Mouse (Mus musculus): ENCODE measurements around the gene Tmem269. TPM values are rescaled to one million over a fixed set of nuclear protein-coding genes. Genes with fewer than 3 reads are reported as not detected.

Gene Tmem269
- total RNA-seq, 1 experiment, result not detected

DNA sequence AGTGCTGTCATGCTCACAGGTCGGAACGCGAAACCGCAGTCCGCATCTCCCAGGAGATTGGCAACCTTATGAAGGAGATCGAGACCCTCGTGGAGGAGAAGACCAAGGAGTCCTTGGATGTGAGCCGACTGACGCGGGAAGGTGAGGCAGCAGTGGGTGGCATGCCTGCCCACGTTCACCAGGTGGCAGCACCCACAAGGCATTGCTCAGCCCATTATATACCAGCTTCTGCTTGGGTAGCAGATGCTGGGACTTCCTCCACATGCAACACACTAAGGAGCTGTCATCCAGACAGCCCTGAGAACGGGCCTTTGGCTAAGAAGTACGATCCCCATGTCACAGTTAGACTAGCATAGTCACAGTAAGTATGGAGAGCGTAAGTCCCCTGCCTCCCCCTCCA lies 23.6 kb upstream of the Tmem269 start:
- Histone ChIP-seq H3K9me3 (ENCODE audit: control insufficient read depth, insufficient read depth, low read depth, low read length) (no peaks in the 10 kb centered on the region), H3K4me3 (ENCODE audit: insufficient read depth in 1 of 2, low read depth in 1 of 2, low read length in 2 of 2, poor library complexity in 1 of 2, severe bottlenecking in 1 of 2) (no peak overlapping the region), H3K27ac (ENCODE audit: insufficient read depth, low read depth, low read length, poor library complexity, severe bottlenecking) (no peak overlapping the region), H3K4me1 (ENCODE audit: control insufficient read depth in 2 of 2, insufficient read depth in 2 of 2, low read length in 2 of 2, poor library complexity in 1 of 2) (peaks cover 8 to 26% of the 10 kb centered on the region in 2 experiments; a peak in 3 of 4 replicates), H3K9ac (ENCODE audit: insufficient read depth, low read depth, low read length, poor library complexity, severe bottlenecking) (no peak overlapping the region), H3K36me3 (ENCODE audit: control insufficient read depth, insufficient read depth, low read length, poor library complexity, severe bottlenecking) (peaks cover 7% of the 10 kb centered on the region; the same call in 1 of the 2 replicates)
- TF ChIP-seq MAFK (IDR thresholded peaks at IDR 0.05; ENCODE audit: insufficient read depth, low read depth, low read length), result no peak
- no peak for TF ChIP-seq HCFC1 (IDR thresholded peaks at IDR 0.05; ENCODE audit: borderline replicate concordance, insufficient read depth, low read length)
- no peak for TF ChIP-seq CHD2 (IDR thresholded peaks at IDR 0.05; ENCODE audit: low read depth, low read length)
- no peak for TF ChIP-seq ZC3H11A (IDR thresholded peaks at IDR 0.05; ENCODE audit: borderline replicate concordance, low read depth, low read length)
- no peak for TF ChIP-seq ZNF384 (IDR thresholded peaks at IDR 0.05; ENCODE audit: low read depth, low read length)
- in situ Hi-C loops (cut with MboI; ENCODE audit: low sequenced_read_pairs in 2 of 2, unreplicated experiment in 2 of 2), result no loop called here
- no peak for DNase-seq (ENCODE audit: low read depth, low spot score)

DNA sequence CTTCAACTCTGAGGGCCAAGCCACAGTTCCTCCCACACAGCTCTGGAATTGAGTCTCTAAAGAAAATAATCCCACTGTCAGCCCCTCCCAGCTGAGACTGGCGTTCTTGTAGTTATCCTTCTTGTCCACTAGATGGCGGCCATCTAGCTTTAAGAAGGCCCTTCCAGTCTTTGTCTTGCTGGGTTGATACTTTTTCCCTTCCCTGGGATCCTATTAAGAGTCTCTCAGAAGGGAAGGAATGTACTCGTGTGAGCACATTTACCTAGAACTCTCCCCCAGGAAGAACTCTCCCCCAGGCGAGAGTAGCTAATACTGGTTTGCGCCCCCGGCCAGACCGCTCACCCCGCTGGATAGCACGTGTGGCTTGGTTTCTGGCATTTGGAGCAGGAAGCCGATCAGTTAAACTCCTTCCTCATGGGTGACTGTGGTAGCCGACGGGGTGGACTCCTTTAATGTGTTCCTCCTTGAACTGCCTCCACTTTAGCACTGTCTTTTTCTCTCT lies 21.2 kb upstream of the Tmem269 start:
- H3K4me3 ChIP-seq (ENCODE audit: insufficient read depth in 1 of 2, low read depth in 1 of 2, low read length in 2 of 2, poor library complexity in 1 of 2, severe bottlenecking in 1 of 2), result peak overlapping the region in 1 of 2 experiments; percentile 58; a peak in 2 of 4 replicates

DNA sequence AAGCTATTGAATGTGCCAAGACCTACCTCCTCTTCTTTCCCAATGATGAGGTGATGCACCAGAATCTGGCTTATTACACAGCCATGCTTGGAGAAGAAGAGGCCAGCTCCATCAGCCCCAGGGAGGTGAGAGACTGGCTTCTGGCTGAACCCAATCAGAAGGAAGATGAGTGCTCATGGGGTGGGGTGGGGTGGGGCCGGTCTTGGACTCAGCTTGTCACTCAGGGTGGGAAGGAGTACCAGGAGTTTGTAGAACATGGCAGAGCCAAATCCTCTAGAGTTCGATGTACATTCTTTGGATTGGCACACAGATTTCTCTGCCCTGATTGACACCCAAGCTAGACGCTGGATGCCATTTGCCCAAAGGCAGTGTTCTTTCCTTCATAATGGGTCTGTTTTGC lies 20.6 kb upstream of the Tmem269 start:
- H3K9ac ChIP-seq (ENCODE audit: insufficient read depth, low read depth, low read length, poor library complexity, severe bottlenecking), result no peak overlapping the region
- TF ChIP-seq ZC3H11A (IDR thresholded peaks at IDR 0.05; ENCODE audit: borderline replicate concordance, low read depth, low read length), result no peak
- TF ChIP-seq CHD2 (IDR thresholded peaks at IDR 0.05; ENCODE audit: low read depth, low read length), result no peak
- TF ChIP-seq ZNF384 (IDR thresholded peaks at IDR 0.05; ENCODE audit: low read depth, low read length), result no peak
- no peak for TF ChIP-seq MAFK (IDR thresholded peaks at IDR 0.05; ENCODE audit: insufficient read depth, low read depth, low read length)
- TF ChIP-seq HCFC1 (IDR thresholded peaks at IDR 0.05; ENCODE audit: borderline replicate concordance, insufficient read depth, low read length), result no peak
- H3K4me3 ChIP-seq (ENCODE audit: insufficient read depth in 1 of 2, low read depth in 1 of 2, low read length in 2 of 2, poor library complexity in 1 of 2, severe bottlenecking in 1 of 2), result 0 out of 4 replicates have a peak overlapping the region, but pooled peaks of 1 of the 2 experiments have one; percentile 58
- in situ Hi-C loops (cut with MboI; ENCODE audit: low sequenced_read_pairs in 2 of 2, unreplicated experiment in 2 of 2), result no loop called here
- DNase-seq (ENCODE audit: low read depth, low spot score), result no peak
- no peaks in the 10 kb centered on the region for H3K9me3 ChIP-seq (ENCODE audit: control insufficient read depth, insufficient read depth, low read depth, low read length)
- H3K27ac ChIP-seq (ENCODE audit: insufficient read depth, low read depth, low read length, poor library complexity, severe bottlenecking), result no peak overlapping the region; the same call in 1 of the 2 replicates
- H3K4me1 ChIP-seq (ENCODE audit: control insufficient read depth in 2 of 2, insufficient read depth in 2 of 2, low read length in 2 of 2, poor library complexity in 1 of 2), result peaks cover 8 to 16% of the 10 kb centered on the region in 2 experiments; a peak in 3 of 4 replicates
- peaks cover 4% of the 10 kb centered on the region; the same call in 1 of the 2 replicates for H3K36me3 ChIP-seq (ENCODE audit: control insufficient read depth, insufficient read depth, low read length, poor library complexity, severe bottlenecking)

More for the DNA sequence above, 21.2 kb upstream of the Tmem269 start:
- Histone ChIP-seq H3K9me3 (ENCODE audit: control insufficient read depth, insufficient read depth, low read depth, low read length) (no peaks in the 10 kb centered on the region), H3K9ac (ENCODE audit: insufficient read depth, low read depth, low read length, poor library complexity, severe bottlenecking) (peak overlapping the region; percentile 61; the same call in 1 of the 2 replicates), H3K27ac (ENCODE audit: insufficient read depth, low read depth, low read length, poor library complexity, severe bottlenecking) (no peak overlapping the region; the same call in 1 of the 2 replicates), H3K4me1 (ENCODE audit: control insufficient read depth in 2 of 2, insufficient read depth in 2 of 2, low read length in 2 of 2, poor library complexity in 1 of 2) (peaks cover 8 to 16% of the 10 kb centered on the region in 2 experiments; a peak in 3 of 4 replicates), H3K36me3 (ENCODE audit: control insufficient read depth, insufficient read depth, low read length, poor library complexity, severe bottlenecking) (peaks cover 4% of the 10 kb centered on the region; the same call in 1 of the 2 replicates)
- TF ChIP-seq ZNF384 (IDR thresholded peaks at IDR 0.05; ENCODE audit: low read depth, low read length), result no peak
- TF ChIP-seq ZC3H11A (IDR thresholded peaks at IDR 0.05; ENCODE audit: borderline replicate concordance, low read depth, low read length), result no peak
- no peak for TF ChIP-seq HCFC1 (IDR thresholded peaks at IDR 0.05; ENCODE audit: borderline replicate concordance, insufficient read depth, low read length)
- TF ChIP-seq CHD2 (IDR thresholded peaks at IDR 0.05; ENCODE audit: low read depth, low read length), result no peak
- TF ChIP-seq MAFK (IDR thresholded peaks at IDR 0.05; ENCODE audit: insufficient read depth, low read depth, low read length), result no peak
- DNase-seq (ENCODE audit: low read depth, low spot score), result peak; percentile 77
- in situ Hi-C loops (cut with MboI; ENCODE audit: low sequenced_read_pairs in 2 of 2, unreplicated experiment in 2 of 2), result no loop called here

DNA sequence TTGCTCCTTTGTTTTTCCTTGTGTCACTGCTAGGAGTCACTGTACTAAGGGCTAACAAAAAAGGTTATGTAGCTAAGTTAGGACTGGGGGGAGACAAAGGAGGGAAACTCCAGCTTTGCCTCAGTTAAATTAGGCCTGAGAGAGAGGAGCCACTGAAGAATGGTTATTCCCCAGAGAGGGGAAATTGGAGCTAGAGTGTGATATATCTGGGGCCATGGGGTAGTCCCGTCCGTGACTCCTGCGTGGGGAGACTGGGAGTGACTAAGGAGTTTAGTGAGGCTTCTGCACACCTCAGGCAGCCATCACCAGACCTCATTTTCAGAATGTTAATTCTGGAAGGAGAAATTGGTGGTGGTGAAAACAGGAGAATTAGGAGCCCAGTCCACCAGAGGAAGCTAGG lies 16.3 kb upstream of the Tmem269 start:
- in situ Hi-C loops (cut with MboI; ENCODE audit: low sequenced_read_pairs in 2 of 2, unreplicated experiment in 2 of 2), result no loop called here
- Histone ChIP-seq H3K9ac (ENCODE audit: insufficient read depth, low read depth, low read length, poor library complexity, severe bottlenecking) (no peak overlapping the region), H3K4me1 (ENCODE audit: control insufficient read depth in 2 of 2, insufficient read depth in 2 of 2, low read length in 2 of 2, poor library complexity in 1 of 2) (peaks cover 8 to 16% of the 10 kb centered on the region in 2 experiments; a peak in 3 of 4 replicates), H3K9me3 (ENCODE audit: control insufficient read depth, insufficient read depth, low read depth, low read length) (no peaks in the 10 kb centered on the region), H3K27ac (ENCODE audit: insufficient read depth, low read depth, low read length, poor library complexity, severe bottlenecking) (no peak overlapping the region), H3K4me3 (ENCODE audit: insufficient read depth in 1 of 2, low read depth in 1 of 2, low read length in 2 of 2, poor library complexity in 1 of 2, severe bottlenecking in 1 of 2) (no peak overlapping the region), H3K36me3 (ENCODE audit: control insufficient read depth, insufficient read depth, low read length, poor library complexity, severe bottlenecking) (no peaks in the 10 kb centered on the region)
- TF ChIP-seq MAFK (IDR thresholded peaks at IDR 0.05; ENCODE audit: insufficient read depth, low read depth, low read length) (no peak), HCFC1 (IDR thresholded peaks at IDR 0.05; ENCODE audit: borderline replicate concordance, insufficient read depth, low read length) (no peak), ZC3H11A (IDR thresholded peaks at IDR 0.05; ENCODE audit: borderline replicate concordance, low read depth, low read length) (no peak), ZNF384 (IDR thresholded peaks at IDR 0.05; ENCODE audit: low read depth, low read length) (no peak), CHD2 (IDR thresholded peaks at IDR 0.05; ENCODE audit: low read depth, low read length) (no peak)
- DNase-seq (ENCODE audit: low read depth, low spot score), result no peak

All from ES-E14 (cell line).